Mouse (Mus musculus): ENCODE measurements at regions not wholly inside any gene's neighbourhood (a gene's known extent, or its start where the extent isn't known, plus 50 kb on each side); places are given as distances from the start of the nearest gene placed in this dataset.

DNA sequence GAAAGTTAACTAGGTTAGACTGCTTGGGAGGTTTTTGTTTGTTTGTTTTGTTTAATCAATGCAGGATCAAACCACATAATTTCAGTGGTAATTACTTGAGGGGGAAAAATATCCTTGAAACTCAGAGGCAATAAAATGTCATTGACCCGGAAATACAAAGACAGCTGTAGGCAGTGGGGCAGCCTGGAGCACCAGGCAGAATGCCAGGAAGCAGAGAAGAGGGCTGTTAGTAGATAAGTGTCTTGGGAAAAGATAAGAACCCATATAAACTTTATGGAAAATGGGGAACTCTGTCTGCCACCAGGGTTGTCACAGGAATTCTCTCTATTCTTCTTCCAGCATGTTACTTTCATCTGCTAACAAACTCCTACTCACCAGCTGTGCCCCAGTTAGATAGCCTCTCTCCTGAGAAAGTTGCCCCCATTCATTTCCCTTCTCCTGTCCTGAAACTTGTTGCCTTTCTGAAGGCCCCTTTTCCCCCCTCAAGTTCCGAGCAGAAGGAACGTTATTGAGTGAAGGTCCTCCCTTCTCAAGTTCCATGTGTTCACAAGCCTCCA, 136.4 kb downstream of the H2al1j start:
- H3K36me3 ChIP-seq (ENCODE audit: insufficient read depth, low read length): no peaks in the 10 kb centered on the region
- H3K9me3 ChIP-seq (ENCODE audit: low read length): no peaks in the 10 kb centered on the region
- H3K4me3 ChIP-seq (replicated peaks; ENCODE audit: low read length): no peak overlapping the region
- TF ChIP-seq POU5F1 (IDR thresholded peaks at IDR 0.05; ENCODE audit: borderline replicate concordance, low read length) (no peak), CTCF (conservative IDR thresholded peaks at IDR 0.05; ENCODE audit: low read length) (no peak), NANOG (IDR thresholded peaks at IDR 0.05; ENCODE audit: borderline replicate concordance, low read length) (no peak)
- no peaks in the 10 kb centered on the region for H3K27me3 ChIP-seq (ENCODE audit: insufficient read depth, low read length)
- H3K4me1 ChIP-seq (replicated peaks; ENCODE audit: low read depth, low read length): no peaks in the 10 kb centered on the region

DNA sequence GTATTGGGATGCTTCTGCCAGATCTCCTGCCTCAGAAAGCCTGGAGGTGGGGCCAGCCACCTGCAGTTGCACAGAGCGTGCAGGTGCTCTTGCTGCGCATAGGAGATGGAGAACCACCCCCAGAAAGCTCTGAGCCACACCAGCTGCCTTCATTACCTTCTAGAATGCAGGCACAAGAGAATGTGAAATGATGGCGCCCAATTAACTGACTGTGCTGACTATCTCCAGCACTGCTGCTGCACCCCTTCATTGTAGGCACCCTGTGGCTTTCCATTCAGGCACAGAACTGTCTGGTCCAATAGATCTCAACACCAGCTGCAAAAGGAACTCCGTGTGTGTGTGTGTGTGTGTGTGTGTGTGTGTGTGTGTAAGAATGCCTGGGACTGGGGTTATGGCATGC, 138.6 kb downstream of the H2al1j start:
- Histone ChIP-seq H3K4me3 (replicated peaks; ENCODE audit: low read length) (no peak overlapping the region), H3K9me3 (ENCODE audit: low read length) (no peaks in the 10 kb centered on the region), H3K4me1 (replicated peaks; ENCODE audit: low read depth, low read length) (no peaks in the 10 kb centered on the region), H3K27me3 (ENCODE audit: insufficient read depth, low read length) (no peaks in the 10 kb centered on the region; the same call in 1 of the 2 replicates), H3K36me3 (ENCODE audit: insufficient read depth, low read length) (no peaks in the 10 kb centered on the region)
- no peak for TF ChIP-seq CTCF (conservative IDR thresholded peaks at IDR 0.05; ENCODE audit: low read length)
- TF ChIP-seq POU5F1 (IDR thresholded peaks at IDR 0.05; ENCODE audit: borderline replicate concordance, low read length): no peak
- TF ChIP-seq NANOG (IDR thresholded peaks at IDR 0.05; ENCODE audit: borderline replicate concordance, low read length): no peak

DNA sequence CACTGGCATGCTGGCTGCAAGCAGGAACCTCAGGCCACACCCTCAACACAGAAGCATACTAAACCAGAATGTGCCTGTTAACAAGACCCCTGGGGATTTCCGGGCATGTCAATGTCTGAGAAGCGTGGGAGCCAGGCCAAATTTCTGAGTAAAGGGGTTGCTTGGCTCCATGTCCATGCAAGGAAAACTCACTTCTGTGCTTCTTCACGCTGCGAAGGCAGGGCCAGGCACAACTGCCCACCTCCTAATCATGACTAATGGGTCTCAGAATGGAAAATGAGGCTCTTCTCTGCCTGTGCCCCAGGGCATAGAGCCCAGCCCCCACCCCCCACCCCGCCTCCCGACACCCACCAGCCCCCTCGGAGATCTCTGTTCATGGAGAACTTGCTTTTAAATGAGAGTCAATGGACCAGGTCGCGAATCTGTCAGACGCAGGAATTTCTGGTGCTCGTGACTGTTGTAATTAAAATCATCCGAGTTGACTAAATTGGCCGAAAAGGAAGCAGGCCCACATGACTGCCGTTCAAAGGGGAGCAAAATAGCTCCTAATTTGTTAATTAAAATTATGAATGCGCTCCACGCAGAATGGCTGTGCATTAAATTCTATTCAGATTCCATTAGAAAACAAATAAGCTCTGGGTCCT, 152.2 kb downstream of the H2al1j start:
- TF ChIP-seq POU5F1 (IDR thresholded peaks at IDR 0.05; ENCODE audit: borderline replicate concordance, low read length): no peak

DNA sequence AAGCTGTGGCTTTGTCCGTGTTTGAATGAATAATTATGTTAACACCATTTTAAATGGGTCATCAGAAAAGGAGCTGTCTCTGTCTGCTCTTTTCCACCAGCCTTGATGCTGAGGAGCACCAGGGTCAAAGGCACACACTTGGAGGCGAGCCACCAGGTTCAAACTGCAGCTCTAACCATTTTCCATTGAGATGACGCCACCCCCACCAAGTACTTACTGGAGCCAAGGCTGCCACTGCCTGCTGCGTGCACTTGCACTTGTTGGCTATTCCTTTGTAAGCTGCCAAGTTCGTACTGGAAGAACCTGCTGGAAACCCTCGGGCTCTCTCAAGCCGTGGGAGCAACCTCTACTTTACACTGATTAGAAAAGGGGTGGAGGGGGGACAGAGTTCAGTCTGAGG, 154.5 kb downstream of the H2al1j start:
- no peaks in the 10 kb centered on the region for H3K9me3 ChIP-seq (ENCODE audit: low read length)
- no peak overlapping the region for H3K4me3 ChIP-seq (replicated peaks; ENCODE audit: low read length)
- H3K36me3 ChIP-seq (ENCODE audit: insufficient read depth, low read length): no peaks in the 10 kb centered on the region
- H3K4me1 ChIP-seq (replicated peaks; ENCODE audit: low read depth, low read length): 0 out of 2 replicates have a peak, but pooled peaks cover 2% of the 10 kb centered on the region
- H3K27me3 ChIP-seq (ENCODE audit: insufficient read depth, low read length): 0 out of 2 replicates have a peak, but pooled peaks cover 3% of the 10 kb centered on the region
- TF ChIP-seq NANOG (IDR thresholded peaks at IDR 0.05; ENCODE audit: borderline replicate concordance, low read length) (no peak), POU5F1 (IDR thresholded peaks at IDR 0.05; ENCODE audit: borderline replicate concordance, low read length) (no peak), CTCF (conservative IDR thresholded peaks at IDR 0.05; ENCODE audit: low read length) (no peak)

More for the DNA sequence above, 152.2 kb downstream of the H2al1j start:
- Histone ChIP-seq H3K36me3 (ENCODE audit: insufficient read depth, low read length) (no peaks in the 10 kb centered on the region), H3K27me3 (ENCODE audit: insufficient read depth, low read length) (0 out of 2 replicates have a peak, but pooled peaks cover 3% of the 10 kb centered on the region), H3K4me1 (replicated peaks; ENCODE audit: low read depth, low read length) (0 out of 2 replicates have a peak, but pooled peaks cover 2% of the 10 kb centered on the region), H3K9me3 (ENCODE audit: low read length) (no peaks in the 10 kb centered on the region), H3K4me3 (replicated peaks; ENCODE audit: low read length) (no peak overlapping the region)

DNA sequence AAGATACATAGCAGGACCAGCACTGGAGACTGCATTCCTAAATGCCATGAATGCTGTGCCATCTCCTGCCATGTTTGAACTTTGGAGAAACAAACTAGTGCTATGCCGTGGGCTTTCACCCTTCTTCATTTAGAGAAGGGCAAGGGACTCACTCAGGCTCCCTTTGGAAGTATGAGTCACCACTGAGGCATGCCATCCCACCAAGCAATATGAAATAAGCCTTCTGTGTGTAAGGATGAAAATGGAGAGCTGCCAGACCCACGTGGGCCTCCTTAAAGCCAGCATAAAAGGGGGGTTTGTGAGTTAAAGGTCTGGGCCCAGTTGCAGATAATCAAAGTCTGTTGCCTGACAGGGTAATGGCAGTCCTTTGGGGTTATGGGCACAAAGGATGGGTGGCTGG, 159.0 kb downstream of the H2al1j start:
- H3K4me3 ChIP-seq (replicated peaks; ENCODE audit: low read length): no peak overlapping the region
- H3K36me3 ChIP-seq (ENCODE audit: insufficient read depth, low read length): no peaks in the 10 kb centered on the region
- H3K4me1 ChIP-seq (replicated peaks; ENCODE audit: low read depth, low read length): peaks cover 12% of the 10 kb centered on the region
- no peaks in the 10 kb centered on the region for H3K9me3 ChIP-seq (ENCODE audit: low read length)
- no peaks in the 10 kb centered on the region for H3K27me3 ChIP-seq (ENCODE audit: insufficient read depth, low read length)
- no peak for TF ChIP-seq POU5F1 (IDR thresholded peaks at IDR 0.05; ENCODE audit: borderline replicate concordance, low read length)
- no peak for TF ChIP-seq NANOG (IDR thresholded peaks at IDR 0.05; ENCODE audit: borderline replicate concordance, low read length)
- TF ChIP-seq CTCF (conservative IDR thresholded peaks at IDR 0.05; ENCODE audit: low read length): no peak

DNA sequence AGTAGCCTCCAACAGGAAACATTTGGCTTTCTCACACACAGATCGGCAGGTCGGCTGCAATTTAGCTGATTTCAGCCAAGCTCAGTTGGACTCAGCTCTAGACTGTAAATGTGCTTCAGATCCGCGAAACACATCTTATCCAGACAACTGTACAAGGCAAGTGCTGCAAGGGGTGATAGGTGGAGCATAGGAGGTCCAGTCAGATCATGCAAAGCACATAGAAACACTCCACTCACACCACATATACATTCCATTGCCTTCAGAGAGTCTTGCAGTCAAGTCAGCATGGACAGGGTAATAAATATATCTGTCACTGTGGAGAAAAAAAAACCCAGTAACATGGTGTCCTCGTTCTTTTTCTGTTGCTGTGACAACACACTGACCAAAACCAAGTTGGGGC, 160.3 kb downstream of the H2al1j start:
- Histone ChIP-seq H3K4me3 (replicated peaks; ENCODE audit: low read length) (no peak overlapping the region), H3K4me1 (replicated peaks; ENCODE audit: low read depth, low read length) (peaks cover 12% of the 10 kb centered on the region), H3K27me3 (ENCODE audit: insufficient read depth, low read length) (peaks cover 4% of the 10 kb centered on the region; the same call in 1 of the 2 replicates), H3K36me3 (ENCODE audit: insufficient read depth, low read length) (no peaks in the 10 kb centered on the region), H3K9me3 (ENCODE audit: low read length) (no peaks in the 10 kb centered on the region)
- no peak for TF ChIP-seq NANOG (IDR thresholded peaks at IDR 0.05; ENCODE audit: borderline replicate concordance, low read length)
- TF ChIP-seq POU5F1 (IDR thresholded peaks at IDR 0.05; ENCODE audit: borderline replicate concordance, low read length): no peak
- no peak for TF ChIP-seq CTCF (conservative IDR thresholded peaks at IDR 0.05; ENCODE audit: low read length)

DNA sequence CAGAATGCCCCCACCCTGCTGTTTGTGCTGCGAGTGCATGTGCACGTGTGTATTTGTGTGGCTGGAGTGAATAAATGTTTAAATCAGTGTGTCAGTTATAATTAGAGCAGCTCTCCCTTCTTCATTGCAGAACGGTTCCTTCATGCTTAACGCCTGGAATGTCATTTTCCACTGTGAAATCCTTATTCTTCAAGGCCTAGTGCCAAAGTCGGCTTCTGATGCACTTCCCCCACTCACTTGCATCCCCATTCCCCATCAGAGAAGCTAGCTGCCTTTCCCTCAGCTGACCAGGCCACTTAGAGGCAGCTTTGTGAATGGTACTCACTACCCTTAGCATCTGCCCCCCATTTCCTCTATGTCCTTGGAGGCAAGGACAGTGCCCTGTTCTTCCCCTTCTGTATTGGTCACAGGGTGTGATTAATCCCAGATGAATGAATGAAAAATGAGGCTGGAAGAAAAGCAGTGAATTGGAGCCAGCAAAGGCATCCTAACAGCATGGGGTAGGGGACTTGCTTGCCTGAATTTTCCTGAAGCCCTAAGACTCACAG, 162.6 kb downstream of the H2al1j start:
- Histone ChIP-seq H3K4me1 (replicated peaks; ENCODE audit: low read depth, low read length) (peaks cover 12% of the 10 kb centered on the region), H3K27me3 (ENCODE audit: insufficient read depth, low read length) (peaks cover 11% of the 10 kb centered on the region)
- TF ChIP-seq NANOG (IDR thresholded peaks at IDR 0.05; ENCODE audit: borderline replicate concordance, low read length): no peak
- no peak for TF ChIP-seq POU5F1 (IDR thresholded peaks at IDR 0.05; ENCODE audit: borderline replicate concordance, low read length)
- TF ChIP-seq CTCF (conservative IDR thresholded peaks at IDR 0.05; ENCODE audit: low read length): no peak

DNA sequence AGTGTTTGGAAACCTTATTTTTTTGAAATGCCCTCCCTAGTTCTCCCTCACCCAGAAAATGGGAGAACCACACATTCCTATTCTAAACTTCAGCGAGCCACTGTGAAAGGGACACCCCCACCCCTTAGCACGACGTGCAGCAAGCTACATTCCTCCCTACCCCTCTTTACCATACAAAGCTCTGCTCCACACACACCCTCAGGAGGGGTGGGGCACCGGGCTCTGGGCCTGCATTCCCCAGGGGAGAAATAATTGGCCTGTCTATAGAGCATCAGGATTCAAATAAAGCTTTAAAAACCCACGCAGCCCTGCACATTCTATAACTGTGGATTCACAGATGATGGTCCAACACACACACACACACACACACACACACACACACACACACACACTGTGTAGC, 163.6 kb downstream of the H2al1j start:
- Histone ChIP-seq H3K4me3 (replicated peaks; ENCODE audit: low read length) (no peak overlapping the region), H3K4me1 (replicated peaks; ENCODE audit: low read depth, low read length) (peaks cover 12% of the 10 kb centered on the region), H3K36me3 (ENCODE audit: insufficient read depth, low read length) (no peaks in the 10 kb centered on the region), H3K9me3 (ENCODE audit: low read length) (no peaks in the 10 kb centered on the region), H3K27me3 (ENCODE audit: insufficient read depth, low read length) (peaks cover 11% of the 10 kb centered on the region)
- TF ChIP-seq POU5F1 (IDR thresholded peaks at IDR 0.05; ENCODE audit: borderline replicate concordance, low read length) (no peak), CTCF (conservative IDR thresholded peaks at IDR 0.05; ENCODE audit: low read length) (no peak), NANOG (IDR thresholded peaks at IDR 0.05; ENCODE audit: borderline replicate concordance, low read length) (no peak)

More for the DNA sequence above, 162.6 kb downstream of the H2al1j start:
- no peak overlapping the region for H3K4me3 ChIP-seq (replicated peaks; ENCODE audit: low read length)
- H3K9me3 ChIP-seq (ENCODE audit: low read length): no peaks in the 10 kb centered on the region
- H3K36me3 ChIP-seq (ENCODE audit: insufficient read depth, low read length): no peaks in the 10 kb centered on the region
